Mouse (Mus musculus): ENCODE results near the gene Rabgap1l.

GRCm38 (mm10) chr1:160790630-160791029, 2.4 kb downstream of the Rabgap1l start:
- TF ChIP-seq POLR2A (IDR thresholded peaks at IDR 0.05; ENCODE audit: extremely low read depth, insufficient read depth, low read length) (no peak), CTCF (IDR thresholded peaks at IDR 0.05; ENCODE audit: extremely low read depth, insufficient read depth, low read length) (no peak)

Measured in cortical plate, adult 2 months (tissue).